Mouse (Mus musculus): ENCODE measurements around the gene Pkd1l1.
A peak's percentile ranks its signal among the peaks of the same experiment; 100 is the strongest.

DNA sequence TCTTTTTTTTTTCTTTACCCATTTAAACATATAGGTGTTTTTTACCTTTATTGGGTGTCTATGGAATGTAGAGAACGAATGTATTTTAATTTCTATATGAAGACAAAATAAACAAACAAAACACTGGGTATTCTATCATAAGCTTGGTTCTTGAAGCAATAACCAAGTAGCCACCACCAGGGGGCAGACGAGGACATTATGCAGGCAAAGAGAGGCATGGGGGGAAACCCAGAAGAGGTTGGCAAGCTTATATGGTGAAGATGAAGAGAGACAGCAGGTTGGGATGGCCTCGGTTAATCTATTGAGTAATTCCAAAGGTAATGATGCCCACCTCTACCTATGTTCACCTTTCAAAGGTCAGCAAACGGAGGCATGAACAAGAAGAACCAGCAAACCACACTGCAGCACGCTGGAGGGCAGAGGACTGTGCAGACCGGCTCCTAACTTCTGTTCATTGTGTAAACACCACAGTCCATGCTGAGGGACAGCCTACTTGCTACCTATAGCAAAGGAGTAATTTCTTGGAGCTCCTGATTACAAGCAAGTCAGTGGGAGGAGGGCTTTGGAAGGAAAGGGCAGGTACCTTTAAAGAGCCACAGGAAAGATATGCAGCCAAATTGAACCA lies 10.3 kb upstream of the Pkd1l1 start:
- TF ChIP-seq CTCF (IDR thresholded peaks at IDR 0.05; ENCODE audit: low read depth, low read length) (peak; percentile 60), POLR2A (IDR thresholded peaks at IDR 0.05; ENCODE audit: extremely low read depth, insufficient read depth, low read length) (no peak)
